Mouse (Mus musculus) cortical plate, adult 2 months (tissue): ENCODE data around the gene Cryzl1.

Experiments
- CTCF ChIP-seq: fragments of 200-500 bp; IDR thresholded peaks from 2 replicates; pipeline ENCODE4 v1.5.1; 2011; ENCODE audit warnings: mild to moderate bottlenecking, control low read depth, low read length; ENCODE audit not compliant: insufficient read depth; ENCODE audit errors: extremely low read depth
- POLR2A ChIP-seq: fragments of 200-500 bp; IDR thresholded peaks from 2 replicates; pipeline ENCODE4 v1.6.1; 2011; ENCODE audit warnings: mild to moderate bottlenecking, low read length, control low read depth; ENCODE audit not compliant: insufficient read depth; ENCODE audit errors: extremely low read depth

DNA sequence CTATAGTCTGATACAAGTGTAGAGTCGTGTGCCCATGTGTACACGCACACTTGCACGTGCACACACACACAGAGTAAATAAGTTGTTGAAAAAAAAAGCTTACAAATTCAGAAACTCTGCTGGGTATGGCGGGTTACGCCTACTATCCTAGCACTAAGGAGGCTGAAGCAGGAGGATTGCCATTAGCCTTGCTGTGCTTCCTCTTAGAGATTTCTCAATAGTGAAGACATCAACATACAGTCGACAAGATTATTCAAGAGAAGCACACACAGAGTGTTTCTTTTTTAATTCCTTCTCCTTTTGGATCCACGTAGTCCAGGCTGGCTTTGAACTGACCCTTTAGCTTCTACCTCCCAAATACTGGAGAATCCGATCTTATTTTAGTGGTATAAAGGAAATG, 88.6 kb downstream of the Cryzl1 start:
- no peak for TF ChIP-seq CTCF
- no peak for TF ChIP-seq POLR2A
